Mouse (Mus musculus) megakaryocyte, embryonic 14.5 days (primary cell): ENCODE results near the gene Rhno1.

Experiments used
- FLI1 ChIP-seq: IDR thresholded peaks from 2 replicates; pipeline ENCODE4 v1.6.1; 2012; ENCODE audit warnings: low read length, inconsistent platforms, mixed read lengths
- GATA1 ChIP-seq: IDR thresholded peaks from 3 replicates; pipeline ENCODE4 v1.6.1; 2012; ENCODE audit warnings: mixed read lengths, low read length, inconsistent platforms, borderline replicate concordance

- TF ChIP-seq GATA1 (no peak), FLI1 (no peak)
Observed at GRCm38 (mm10) chr6:128404708-128405107, 42.0 kb upstream of the Rhno1 start.
